Mouse (Mus musculus): ENCODE measurements around the gene Il21r.

- TF ChIP-seq CTCF (IDR thresholded peaks at IDR 0.05; ENCODE audit: control insufficient read depth, insufficient read depth, low read length) (no peak), POLR2A (IDR thresholded peaks at IDR 0.05; ENCODE audit: borderline replicate concordance, control insufficient read depth, low read depth, low read length) (no peak)
Observed at GRCm38 (mm10) chr7:125615453-125615852, 12.2 kb downstream of the Il21r start.

Measured in bone marrow, adult 2 months (tissue).